Mouse (Mus musculus) right cerebral cortex, postnatal 10 days (tissue): ENCODE measurements around the gene Rnf215.
"Not testable (repeated sequence)": the region's sequence is repeated elsewhere in the genome, so short reads cannot be mapped to it uniquely, and the experiment has no call there.

ENCODE experiments used
- DNase-seq, 2 experiments: peaks; one replicate each; pipeline ENCODE4 v3.0.0; 2021; ENCODE audit warnings: low spot score in 2 of 2

Rnf215 gene

DNA sequence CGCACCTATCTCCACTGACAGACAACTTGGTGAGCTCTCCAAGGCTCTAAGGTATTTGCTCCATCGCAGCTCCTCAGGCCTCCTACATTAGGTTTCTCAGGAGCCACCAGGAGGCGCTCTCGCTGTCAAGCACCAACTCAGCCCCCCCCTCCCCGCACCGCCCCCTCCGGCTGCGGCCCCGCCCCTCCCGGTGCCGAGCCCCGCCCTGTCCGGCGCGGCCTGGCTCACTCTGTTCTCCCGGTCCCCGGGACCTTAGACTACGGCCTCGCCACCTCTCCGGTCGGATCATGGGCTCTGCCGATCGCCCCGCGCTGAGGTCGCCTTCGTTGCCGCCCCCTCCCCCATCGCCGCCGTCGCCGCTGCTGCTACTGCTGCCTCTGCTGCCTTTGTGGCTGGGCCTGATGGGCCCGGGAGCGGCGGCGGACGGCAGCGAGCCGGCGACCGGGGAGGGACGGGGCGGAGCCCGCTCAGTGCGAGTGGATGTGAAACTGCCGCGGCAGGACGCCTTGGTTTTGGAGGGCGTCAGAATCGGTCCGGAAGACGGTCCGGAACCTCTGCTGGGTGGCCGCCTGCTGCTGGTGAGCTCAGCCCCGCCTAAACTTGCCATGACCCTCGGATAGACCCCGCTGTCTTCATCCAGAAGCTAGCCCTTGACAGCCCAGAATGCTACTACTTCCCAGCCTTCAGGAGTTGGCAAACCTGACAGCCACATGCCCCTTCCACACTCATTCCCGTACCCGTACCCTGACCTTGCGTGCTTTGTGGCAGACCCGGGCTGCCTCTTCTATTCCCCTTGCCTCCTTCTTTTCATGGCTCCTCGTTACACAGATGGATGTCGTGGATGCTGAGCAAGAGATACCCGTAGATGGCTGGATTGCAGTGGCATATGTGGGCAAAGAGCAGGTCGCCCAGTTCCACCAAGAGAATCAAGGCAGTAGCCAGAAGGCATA, at the start of gene Rnf215:
Gene Rnf215 (plus strand): TSS at position 217 of the 950 bp plus-strand sequence.
- DNase-seq = peak; percentile 90 to 94

GRCm38 (mm10) chr11:4086246-4086645, 48.8 kb upstream of the Rnf215 start:
- no peak for DNase-seq

DNA sequence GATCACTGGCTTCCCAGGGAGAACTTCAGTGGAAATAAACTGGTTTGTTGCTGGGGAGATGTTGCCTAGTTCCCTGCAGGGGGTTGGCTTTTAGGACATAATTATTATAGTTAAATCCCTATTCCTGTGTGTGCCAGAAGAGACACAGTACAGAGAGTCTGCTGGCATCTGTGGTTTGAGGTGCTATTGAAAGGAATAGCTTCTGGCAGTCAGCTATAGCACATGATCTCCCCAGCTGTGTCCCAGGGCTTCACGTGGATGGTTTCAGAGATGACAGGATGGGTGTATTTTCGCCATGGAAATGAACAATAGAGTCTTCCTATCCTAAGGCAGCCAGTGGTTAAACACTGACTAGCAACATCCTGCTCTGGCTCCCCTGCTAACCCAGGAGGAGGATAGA, 47.7 kb upstream of the Rnf215 start:
- DNase-seq = peak in 1 of 2 experiments; percentile 67

- peak; percentile 53 to 75 for DNase-seq
These were observed 41.3 kb upstream of the Rnf215 start for GRCm38 (mm10) chr11:4093459-4094377.

DNA sequence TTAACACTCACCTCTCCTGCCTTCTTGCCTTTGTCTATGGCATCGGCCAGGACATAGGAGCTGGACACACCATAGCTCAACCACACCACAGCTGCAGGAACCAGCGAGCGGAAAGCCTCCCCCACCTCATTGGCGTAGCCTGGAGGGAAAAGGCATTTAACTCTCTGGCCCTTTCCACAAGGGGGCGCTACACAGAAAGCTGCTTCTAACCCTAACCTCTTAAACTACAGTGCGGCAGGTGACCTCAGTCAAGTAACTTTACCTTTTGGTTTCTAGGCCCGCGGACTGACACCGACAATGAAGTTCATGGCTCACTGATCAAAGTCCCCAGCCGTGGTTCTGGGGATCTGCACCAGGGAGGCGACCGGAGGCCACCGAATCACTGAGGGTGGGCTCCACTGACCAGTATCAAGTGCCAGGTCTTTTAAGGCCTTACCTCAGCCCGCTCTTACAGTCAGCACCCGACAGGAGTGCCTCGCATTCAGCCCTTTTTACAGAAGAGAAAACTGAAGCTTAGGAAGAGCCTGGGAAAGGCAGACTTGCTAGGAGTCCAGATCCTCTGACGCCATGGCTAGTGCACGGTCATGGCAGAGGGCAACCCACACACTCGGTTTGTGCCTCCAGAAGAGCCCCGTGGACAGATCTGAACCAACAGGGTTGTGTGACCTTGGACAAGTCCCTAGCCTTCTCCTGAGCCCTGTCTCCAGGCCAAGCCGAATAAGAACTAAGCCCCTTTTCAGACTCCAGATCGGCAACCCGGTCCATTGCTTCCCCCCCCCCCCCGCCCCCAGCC, 40.4 kb upstream of the Rnf215 start:
- DNase-seq = peak; percentile 76 to 81

DNA sequence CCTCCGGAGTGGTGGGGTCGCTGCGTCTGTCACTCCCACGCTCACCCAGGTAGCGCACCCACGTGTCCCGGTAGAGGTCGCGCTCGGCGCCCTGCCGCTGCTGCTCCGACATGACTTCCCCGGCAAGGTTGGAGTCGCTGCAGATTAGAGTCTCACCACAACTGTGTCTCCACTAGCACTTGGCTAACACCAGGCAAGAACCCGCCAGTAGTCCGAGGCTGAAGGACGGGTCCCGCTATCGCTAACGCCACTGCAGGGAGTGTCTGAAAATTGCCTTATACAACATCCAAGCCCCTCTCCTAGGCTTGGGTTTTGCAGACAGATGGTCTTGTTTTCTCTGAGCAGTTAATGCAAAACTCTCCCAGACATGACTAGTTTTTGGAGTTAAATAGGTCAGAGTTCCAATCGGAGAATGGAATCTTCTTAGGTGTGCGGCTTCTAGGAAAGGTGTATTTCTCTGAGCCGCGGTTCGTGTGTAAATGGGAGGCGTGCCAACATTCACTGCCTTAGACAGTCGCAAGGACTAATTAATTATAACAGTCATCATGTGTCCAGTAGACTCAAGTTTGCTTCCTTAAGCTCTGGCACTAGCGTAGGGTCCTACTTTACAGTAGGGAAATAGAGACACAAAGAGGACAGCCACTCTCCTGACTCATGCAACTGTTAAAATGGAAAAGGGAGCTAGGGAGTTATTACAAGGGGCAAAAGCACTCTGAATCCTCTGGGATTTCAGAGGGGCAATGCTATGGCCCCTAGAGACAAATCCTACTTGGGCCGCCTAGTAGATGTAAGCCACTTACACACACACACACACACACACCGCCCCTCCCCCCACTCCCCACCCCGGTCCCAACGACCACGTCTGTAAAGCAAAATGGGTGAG, 39.6 kb upstream of the Rnf215 start, which contains the start of gene Mtfp1:
Gene Mtfp1 (minus strand): TSS at position 275 of the 883 bp plus-strand sequence.
- peak; percentile 68 to 81 for DNase-seq

DNA sequence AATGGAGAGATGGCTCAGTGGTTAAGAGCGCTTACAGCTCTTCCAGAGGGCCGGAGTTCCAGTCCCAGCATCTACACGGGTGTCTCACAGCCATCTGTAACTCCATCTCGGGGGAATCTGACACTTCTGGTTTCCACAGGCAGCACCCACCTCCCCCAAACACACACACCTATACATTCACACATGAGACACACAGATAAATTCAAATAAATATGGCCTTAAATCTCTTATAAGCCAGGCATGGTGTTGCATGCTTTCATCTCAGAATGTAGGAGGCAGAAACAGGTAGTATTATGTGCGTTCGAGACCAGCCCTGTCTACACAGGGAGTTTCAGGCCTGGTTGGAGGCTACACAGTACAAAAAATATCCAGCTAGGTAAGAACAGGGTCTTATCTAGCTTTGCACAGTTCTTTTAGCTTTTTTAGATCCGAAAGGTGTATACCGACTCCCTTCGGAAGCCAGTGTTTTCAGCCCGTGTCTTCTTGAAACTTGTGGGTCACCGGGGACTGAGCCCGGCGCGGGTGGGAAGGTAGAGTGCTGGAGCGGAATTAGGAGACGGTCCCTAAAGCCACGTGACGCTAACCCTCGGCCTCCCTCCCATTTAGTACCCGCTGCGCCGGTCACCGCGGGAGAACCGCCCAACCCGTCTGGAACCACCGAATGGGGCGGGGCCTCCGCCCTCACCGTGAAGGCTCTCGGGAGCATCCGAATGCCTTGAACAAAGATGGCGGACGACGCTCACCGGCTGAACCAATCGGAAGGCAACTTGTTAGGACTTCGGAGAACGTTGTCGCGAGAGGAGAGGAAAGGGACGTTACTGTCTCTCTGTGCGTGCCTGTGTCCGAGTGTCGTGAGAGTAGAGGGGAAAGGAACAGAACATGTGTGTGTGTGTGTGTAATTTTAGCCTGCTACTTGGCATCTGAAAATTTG, 38.7 kb upstream of the Rnf215 start:
- DNase-seq = peak; percentile 99

GRCm38 (mm10) chr11:4097091-4097621, 37.8 kb upstream of the Rnf215 start:
- no peak for DNase-seq

GRCm38 (mm10) chr11:4098120-4098519, 36.9 kb upstream of the Rnf215 start:
- no peak for DNase-seq

- no peak for DNase-seq
These were observed 36.2 kb upstream of the Rnf215 start for GRCm38 (mm10) chr11:4098816-4099215.

DNA sequence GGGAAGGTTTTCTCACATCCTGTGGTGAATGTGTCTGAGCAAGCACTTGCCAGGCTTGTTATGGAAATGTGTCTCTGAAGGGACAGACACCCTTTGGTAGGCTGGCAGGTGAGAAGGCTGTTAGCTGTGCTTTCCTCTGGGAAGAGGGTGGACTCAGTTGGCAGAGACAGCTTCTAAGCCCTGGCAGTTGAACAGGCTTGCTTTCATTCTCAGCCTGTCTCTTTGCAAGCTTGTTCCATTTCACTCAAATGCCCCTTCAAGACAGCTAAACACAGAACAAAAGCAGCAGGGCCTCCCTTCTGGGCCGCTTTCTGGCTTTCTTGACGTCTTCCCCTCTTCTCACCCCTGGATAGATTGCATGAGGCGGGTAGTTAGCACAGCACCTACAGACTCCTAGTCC, 35.6 kb upstream of the Rnf215 start:
- DNase-seq = peak; percentile 48 to 64

DNA sequence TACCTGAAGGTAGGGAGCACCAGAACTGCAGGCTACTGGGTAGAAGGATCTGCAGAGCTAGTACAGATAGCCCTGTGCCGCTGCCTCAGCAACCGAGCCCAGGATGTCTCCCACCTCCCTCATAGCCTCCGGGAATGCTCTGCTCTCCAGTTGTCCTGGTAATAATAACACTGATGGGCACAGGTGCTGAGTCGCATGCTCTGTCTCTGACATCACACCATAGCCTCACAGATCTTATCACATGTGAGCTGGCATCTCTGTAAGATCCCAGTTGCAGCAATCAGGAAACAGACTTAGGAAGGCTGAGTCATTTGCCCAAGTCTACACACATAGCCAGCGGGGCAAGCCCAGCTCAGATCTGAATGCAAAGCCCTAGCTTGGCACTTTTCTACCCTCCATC, 33.2 kb upstream of the Rnf215 start:
- DNase-seq = no peak

- no peak for DNase-seq
These were observed 31.5 kb upstream of the Rnf215 start for GRCm38 (mm10) chr11:4103522-4103921.

DNA sequence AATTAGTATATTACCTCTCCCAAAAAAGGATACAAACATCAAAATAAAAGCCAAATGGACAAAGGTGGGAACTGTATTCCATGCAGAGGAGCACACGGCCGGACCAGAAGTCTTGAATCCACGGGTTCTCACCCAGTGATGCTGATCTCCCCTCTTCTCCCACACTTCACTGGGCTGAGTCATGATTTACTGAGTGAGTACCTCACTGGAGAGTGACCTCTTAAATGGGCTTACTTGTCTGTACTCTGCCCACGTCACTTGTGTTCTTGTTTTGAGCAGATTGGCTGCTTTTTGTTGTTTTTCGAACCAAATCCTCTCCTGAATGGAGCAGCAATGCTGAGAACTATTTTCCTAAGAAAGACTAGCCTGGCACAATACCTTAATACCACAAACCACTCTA, 30.0 kb upstream of the Rnf215 start:
- no peak for DNase-seq

- DNase-seq = no peak
These were observed 29.6 kb upstream of the Rnf215 start for GRCm38 (mm10) chr11:4105444-4105843.

DNA sequence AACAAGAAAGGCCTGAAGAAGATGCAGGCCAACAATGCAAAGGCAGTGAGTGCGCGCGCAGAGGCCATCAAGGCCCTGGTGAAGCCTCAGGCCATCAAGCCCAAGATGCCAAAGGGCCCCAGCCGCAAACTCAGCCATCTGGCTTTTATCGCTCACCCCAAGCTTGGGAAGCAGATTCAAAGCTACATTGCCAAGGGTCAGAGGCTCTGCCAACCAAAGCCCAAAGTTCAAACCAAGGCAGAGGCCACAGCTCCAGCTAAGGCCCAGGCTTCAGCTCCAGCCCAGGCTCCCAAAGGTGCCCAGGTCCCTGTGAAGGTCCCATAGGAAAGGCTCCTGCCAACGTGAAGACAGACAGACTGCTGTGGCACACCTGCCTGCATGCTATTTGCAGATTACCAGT, 27.1 kb upstream of the Rnf215 start:
- DNase-seq = not testable (repeated sequence)

DNA sequence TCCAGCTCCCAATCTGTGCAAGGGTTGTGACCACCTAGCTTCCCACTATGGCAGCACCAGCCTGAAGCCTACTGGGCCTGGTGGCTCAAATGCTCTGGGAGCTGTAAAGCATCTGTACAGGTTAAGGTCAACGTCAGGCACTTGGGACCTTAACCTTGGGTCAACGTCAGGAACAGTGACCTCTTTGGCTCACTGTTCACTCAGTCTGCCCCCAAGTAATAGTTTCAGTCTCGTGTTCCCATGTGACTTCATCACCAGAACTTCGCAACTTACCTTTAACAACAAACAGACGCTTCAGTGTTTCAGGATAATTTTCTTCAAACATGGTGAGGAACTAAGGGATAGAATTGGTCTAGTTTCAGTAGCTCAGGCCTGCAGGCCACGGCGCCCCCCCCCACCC, 26.3 kb upstream of the Rnf215 start:
- no peak for DNase-seq

- DNase-seq = no peak
These were observed 23.0 kb upstream of the Rnf215 start for GRCm38 (mm10) chr11:4112033-4112432.

DNA sequence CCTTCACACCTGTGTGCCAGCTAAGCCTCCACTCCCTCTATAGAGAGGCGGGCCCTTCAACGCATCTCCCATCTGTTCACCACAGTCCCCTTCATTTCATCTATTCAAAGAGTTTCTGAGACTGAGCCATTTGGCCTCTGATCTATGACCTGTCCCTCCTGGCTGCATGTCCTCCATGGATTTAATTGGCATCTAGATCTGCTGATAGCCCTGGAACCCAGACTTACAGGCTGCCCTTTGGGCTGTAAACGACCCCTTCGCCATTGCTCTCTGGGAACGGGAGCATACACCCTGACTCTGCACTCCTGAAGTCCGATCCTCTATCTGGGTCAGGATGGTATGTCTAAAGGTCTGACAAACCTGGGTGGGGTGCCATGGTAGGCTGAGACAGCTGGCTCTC, 22.1 kb upstream of the Rnf215 start:
- DNase-seq = no peak
